Mouse (Mus musculus): ENCODE results near the gene Ccdc82.

GRCm38 (mm10) chr9:13296274-13297121 is 49.7 kb downstream of the Ccdc82 start:
- TF ChIP-seq CTCF (IDR thresholded peaks at IDR 0.05; ENCODE audit: borderline replicate concordance, insufficient read depth, low read length) (peak; percentile 50; the same call in 1 of the 2 replicates), POLR2A (IDR thresholded peaks at IDR 0.05; ENCODE audit: low read depth, low read length) (peak; percentile 80)

Data from embryonic fibroblast, embryonic 13.5 days (primary cell).